In the genomic region with DNA sequence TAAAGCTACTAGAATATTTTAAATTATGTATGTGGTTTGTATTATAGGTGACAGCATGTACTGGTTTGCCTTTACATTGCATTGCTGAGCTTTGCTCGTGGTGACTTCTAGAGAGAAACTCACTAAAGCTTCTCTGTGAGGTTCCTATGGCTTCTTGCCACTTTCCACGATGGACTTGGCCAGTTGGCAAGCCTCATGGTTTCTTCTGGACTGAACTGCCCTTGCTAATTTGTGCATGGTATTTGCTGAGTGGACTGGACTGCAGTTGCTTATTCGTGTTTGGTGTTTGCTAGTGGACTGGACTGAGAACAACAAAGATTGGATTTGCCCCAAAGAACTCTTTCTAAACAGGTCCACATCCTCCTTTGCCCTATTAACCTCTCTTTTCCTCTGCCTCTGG, we compare ENCODE assay signal across 21 mouse cellular contexts. TPM values are rescaled to one million over a fixed set of nuclear protein-coding genes. Genes with fewer than 3 reads are reported as not detected.
DNase-seq lines count a peak whose midpoint lies in the region; ATAC-seq lines count a peak whose summit lies in the region.
"Had no signal": no experiment of that assay in that cellular context is flagged by ENCODE, and none has a peak within 500 bp of the region (broad histone marks: within the 10 kb centered on the region; RNA-seq: fewer than 3 reads in every experiment).

No protein-coding gene starts in this region.

- WGBS in kidney, embryonic 16.5 days = 92% methylated on average over 3 of the region's 3 CpGs

- H3K4me3 ChIP-seq in kidney, embryonic 16.5 days (ENCODE audit: low read length) = no peak overlapping the region
- H3K4me3 ChIP-seq: forebrain, embryonic 12.5 days; hindbrain, embryonic 10.5 days; limb, embryonic 10.5 days; midbrain, embryonic 12.5 days; neural tube, embryonic 12.5 days had no signal

- H3K27ac ChIP-seq in kidney, embryonic 16.5 days (ENCODE audit: low read length) = no peak overlapping the region
- H3K27ac ChIP-seq: forebrain, embryonic 12.5 days; hindbrain, embryonic 10.5 days; limb, embryonic 10.5 days; midbrain, embryonic 12.5 days; neural tube, embryonic 12.5 days had no signal

- H3K27me3 ChIP-seq in kidney, embryonic 16.5 days (ENCODE audit: insufficient read depth, low read length) = no peaks in the 10 kb centered on the region
- H3K27me3 ChIP-seq: forebrain, embryonic 12.5 days; midbrain, embryonic 12.5 days; neural tube, embryonic 12.5 days had no signal

- no peaks in the 10 kb centered on the region for H3K4me1 ChIP-seq in kidney, embryonic 16.5 days (ENCODE audit: insufficient read depth, low read length)
- H3K4me1 ChIP-seq: forebrain, embryonic 12.5 days; hindbrain, embryonic 10.5 days; limb, embryonic 10.5 days; midbrain, embryonic 12.5 days; neural tube, embryonic 12.5 days had no signal

- no peak for ATAC-seq in kidney, embryonic 16.5 days (ENCODE audit: low FRiP score, low TSS enrichment)

- no peak overlapping the region for H3K4me2 ChIP-seq in kidney, embryonic 16.5 days (replicated peaks; ENCODE audit: low read depth, low read length)
- H3K4me2 ChIP-seq: forebrain, embryonic 12.5 days; liver, embryonic 11.5 days; midbrain, embryonic 12.5 days; neural tube, embryonic 12.5 days had no signal

- H3K9ac ChIP-seq in kidney, embryonic 16.5 days (replicated peaks; ENCODE audit: low read length) = no peak overlapping the region
- H3K9ac ChIP-seq: forebrain, embryonic 12.5 days; midbrain, embryonic 12.5 days; neural tube, embryonic 12.5 days had no signal

- peaks cover 15% of the 10 kb centered on the region for H3K36me3 ChIP-seq in kidney, embryonic 16.5 days (ENCODE audit: insufficient read depth, low read length)

- DNase-seq in cerebellum, postnatal 14 days = peak; percentile 22 to 45
- no peak for DNase-seq in cerebellum, adult 8-10 months
- peak; percentile 32 for DNase-seq in heart, postnatal 4 days
- DNase-seq in heart, postnatal 25 days (ENCODE audit: low spot score) = no peak
- DNase-seq in kidney, postnatal 25 days = peak; percentile 63 to 74
- DNase-seq in skeletal muscle tissue, adult 2 months (ENCODE audit: low read depth, low spot score) = peak; percentile 37
- DNase-seq: adrenal gland, postnatal 36 days; cerebellum, adult 11-12 months; gastrocnemius, postnatal 10 days; lung, adult 2 months; lung, postnatal 4 days; right cerebral cortex, adult 18-20 months; thymus, postnatal 14 days had no signal

- H3K9me3 ChIP-seq in kidney, embryonic 16.5 days (ENCODE audit: low read length) = no peaks in the 10 kb centered on the region
- H3K9me3 ChIP-seq: forebrain, embryonic 12.5 days; G1E; hindbrain, embryonic 10.5 days; limb, embryonic 10.5 days; midbrain, embryonic 12.5 days; neural tube, embryonic 12.5 days had no signal

- intact Hi-C loops in heart, postnatal 25 days (cut with DNase I) = no loop called here

RNA-seq across cellular contexts. Expression of gene Dusp16, which starts 55.6 kb away (rescaled TPM):
- 10 to 100 TPM; 32.4 to 34.9 TPM for total RNA-seq in heart, postnatal 4 days (2021)
- 10 to 100 TPM; 22.8 TPM for total RNA-seq in heart, postnatal 25 days (2021)
- 11.9 and 12.4 TPM in 2 replicates for polyA plus RNA-seq in kidney, embryonic 16.5 days (2015; fragmentation: Nextera tagmentation; extraction: Ambion mirVana)

Comparison
In these comparisons a context has a peak if more than half of its experiments do, and no peak if none do; other contexts are left out.
1. DNase-seq: peak in cerebellum, postnatal 14 days (2 of 2), heart, postnatal 4 days (single experiment), kidney, postnatal 25 days (2 of 2) and skeletal muscle tissue, adult 2 months (single experiment); none in cerebellum, adult 8-10 months (single experiment) and heart, postnatal 25 days (single experiment).